Mouse (Mus musculus) lung, embryonic 16.5 days (tissue): ENCODE measurements around the gene Tnpo3. TPM values are rescaled to one million over a fixed set of nuclear protein-coding genes. Genes with fewer than 3 reads are reported as not detected.

Source experiments
- ATAC-seq: fragments of 200-750 bp; cut with Nextera tagmentation; 2 replicates; pipeline ENCODE4 v1.8.0; 2017; ENCODE audit warnings: low read depth, mild to moderate bottlenecking, moderate library complexity
- H3K27ac ChIP-seq: fragments of 300-500 bp; sonication (generic); 2 replicates; pipeline ENCODE4 v1.5.1; 2014; ENCODE audit warnings: mild to moderate bottlenecking, control low read depth, low read length
- H3K27me3 ChIP-seq: fragments of 300-500 bp; sonication (generic); 2 replicates; pipeline ENCODE4 v1.6.1; 2014; ENCODE audit warnings: low read depth, low read length, mixed read lengths; ENCODE audit not compliant: control insufficient read depth, insufficient read depth
- H3K36me3 ChIP-seq: fragments of 300-500 bp; sonication (generic); 2 replicates; pipeline ENCODE4 v1.6.1; 2014; ENCODE audit warnings: low read length; ENCODE audit not compliant: control insufficient read depth, insufficient read depth
- H3K4me1 ChIP-seq: fragments of 300-500 bp; sonication (generic); replicated peaks from 2 replicates; pipeline ENCODE4 v1.6.1; 2014; ENCODE audit warnings: low read length, mixed read lengths; ENCODE audit not compliant: control insufficient read depth, insufficient read depth
- H3K4me2 ChIP-seq: fragments of 300-500 bp; sonication (generic); 2 replicates; pipeline ENCODE4 v1.6.1; 2014; ENCODE audit warnings: low read depth, low read length, control low read depth
- H3K4me3 ChIP-seq: fragments of 300-500 bp; sonication (generic); 2 replicates; pipeline ENCODE4 v1.5.1; 2014; ENCODE audit warnings: mild to moderate bottlenecking, low read length, control low read depth
- H3K9ac ChIP-seq: fragments of 300-500 bp; sonication (generic); 2 replicates; pipeline ENCODE4 v1.6.1; 2014; ENCODE audit warnings: low read length, control low read depth
- H3K9me3 ChIP-seq: fragments of 300-500 bp; sonication (generic); 2 replicates; pipeline ENCODE4 v1.6.1; 2016; ENCODE audit warnings: low read length; ENCODE audit not compliant: control insufficient read depth
- WGBS: fragments of 180-500 bp; shearing (Covaris S2); extraction: QIAGEN DNeasy Blood & Tissue Kit; methylation state at CpG from one replicate; pipeline ENCODE4 v1.1.7; 2014; 5-methylcytosine and 5-hydroxymethylcytosine counted together
- polyA plus RNA-seq: library from polyadenylated mRNA; unstranded; fragments of >200 nt; fragmentation: Nextera tagmentation; extraction: Ambion mirVana; gene quantifications from 2 replicates; pipeline ENCODE4 v1.2.1, GENCODE M21; 2015

Gene Tnpo3
- polyA plus RNA-seq, 1 experiment from 2014 or later = 79.6 TPM

- H3K9me3 ChIP-seq = no peaks in the 10 kb centered on the region
- 88% methylated on average over 2 of the region's 2 CpGs for WGBS
These were observed 52.6 kb downstream of the Tnpo3 start for GRCm38 (mm10) chr6:29557112-29557511.

GRCm38 (mm10) chr6:29552526-29552925 is 57.2 kb downstream of the Tnpo3 start:
- H3K4me2 ChIP-seq = no peak overlapping the region
- no peak overlapping the region for H3K27ac ChIP-seq
- WGBS = 48% methylated on average over 2 of the region's 2 CpGs
- no peak for ATAC-seq
- H3K27me3 ChIP-seq = no peaks in the 10 kb centered on the region
- H3K9me3 ChIP-seq = no peaks in the 10 kb centered on the region
- H3K4me3 ChIP-seq = no peak overlapping the region
- H3K9ac ChIP-seq = no peak overlapping the region
- no peaks in the 10 kb centered on the region for H3K4me1 ChIP-seq
- H3K36me3 ChIP-seq = peaks cover 40% of the 10 kb centered on the region

More at GRCm38 (mm10) chr6:29557112-29557511, 52.6 kb downstream of the Tnpo3 start:
- Histone ChIP-seq H3K4me3 (no peak overlapping the region), H3K4me2 (no peak overlapping the region), H3K9ac (no peak overlapping the region), H3K27ac (no peak overlapping the region), H3K27me3 (no peaks in the 10 kb centered on the region), H3K36me3 (peaks cover 31% of the 10 kb centered on the region), H3K4me1 (no peaks in the 10 kb centered on the region)
- ATAC-seq = no peak

DNA sequence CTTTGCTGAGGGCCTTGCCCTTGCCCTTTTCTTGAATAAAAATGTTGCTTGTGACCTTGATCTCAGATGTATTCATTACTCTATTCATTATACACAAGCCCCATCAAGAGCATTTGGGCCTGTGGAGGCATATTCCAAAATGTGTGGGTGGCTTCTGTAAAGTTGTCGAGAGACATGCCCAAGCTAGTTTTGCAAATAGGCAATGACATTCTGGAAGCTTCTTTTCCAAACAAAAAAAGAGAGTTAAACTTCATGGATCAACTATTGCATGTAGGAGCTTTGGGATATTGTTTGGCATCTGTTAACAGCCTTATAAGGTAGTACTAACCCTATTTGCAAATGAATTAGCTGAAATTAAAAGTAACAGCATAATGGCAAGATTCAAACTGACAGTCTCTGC is 61.6 kb downstream of the Tnpo3 start:
- 89% methylated on average over 1 of the region's 1 CpGs for WGBS
- no peak for ATAC-seq
- H3K36me3 ChIP-seq = peaks cover 48% of the 10 kb centered on the region

GRCm38 (mm10) chr6:29547582-29547981 is 62.1 kb downstream of the Tnpo3 start:
- no peak overlapping the region for H3K4me2 ChIP-seq
- H3K9ac ChIP-seq = no peak overlapping the region
- H3K27ac ChIP-seq = no peak overlapping the region
- H3K9me3 ChIP-seq = no peaks in the 10 kb centered on the region
- no peaks in the 10 kb centered on the region for H3K27me3 ChIP-seq
- no peak for ATAC-seq
- H3K4me1 ChIP-seq = no peaks in the 10 kb centered on the region
- H3K4me3 ChIP-seq = no peak overlapping the region
- peaks cover 52% of the 10 kb centered on the region for H3K36me3 ChIP-seq

More for the DNA sequence above, 61.6 kb downstream of the Tnpo3 start:
- no peaks in the 10 kb centered on the region for H3K9me3 ChIP-seq
- H3K4me3 ChIP-seq = no peak overlapping the region
- no peak overlapping the region for H3K27ac ChIP-seq
- no peak overlapping the region for H3K9ac ChIP-seq
- no peaks in the 10 kb centered on the region for H3K4me1 ChIP-seq
- H3K27me3 ChIP-seq = no peaks in the 10 kb centered on the region
- no peak overlapping the region for H3K4me2 ChIP-seq

DNA sequence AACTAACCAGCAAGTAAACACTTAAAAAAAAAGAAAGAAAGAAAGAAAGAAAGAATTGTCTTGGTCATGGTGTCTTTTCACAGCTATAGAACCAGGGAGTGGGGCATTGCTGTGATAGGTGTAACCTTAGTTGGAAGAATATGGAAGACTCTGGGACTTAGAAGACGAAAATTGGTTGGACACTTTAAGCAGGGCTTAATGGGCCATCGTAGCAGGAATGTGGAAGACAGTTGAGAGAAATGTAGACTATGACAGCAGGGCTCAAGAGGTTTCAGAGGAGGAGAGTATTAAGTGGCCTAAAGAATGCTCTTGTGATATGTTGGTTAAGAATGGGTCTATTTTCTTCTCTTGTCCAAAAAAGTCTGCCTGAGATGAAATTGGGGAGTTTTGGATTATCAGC is 64.1 kb downstream of the Tnpo3 start:
- 88% methylated on average over 2 of the region's 2 CpGs for WGBS
- H3K4me1 ChIP-seq = no peaks in the 10 kb centered on the region
- peaks cover 49% of the 10 kb centered on the region for H3K36me3 ChIP-seq
- H3K4me3 ChIP-seq = no peak overlapping the region
- no peak overlapping the region for H3K27ac ChIP-seq
- no peak overlapping the region for H3K4me2 ChIP-seq
- no peak for ATAC-seq
- H3K27me3 ChIP-seq = no peaks in the 10 kb centered on the region
- H3K9me3 ChIP-seq = no peaks in the 10 kb centered on the region
- H3K9ac ChIP-seq = no peak overlapping the region

GRCm38 (mm10) chr6:29540956-29541355 is 68.7 kb downstream of the Tnpo3 start:
- Histone ChIP-seq H3K27me3 (no peaks in the 10 kb centered on the region), H3K9ac (no peak overlapping the region), H3K36me3 (peaks cover 33% of the 10 kb centered on the region), H3K27ac (no peak overlapping the region), H3K4me1 (no peaks in the 10 kb centered on the region), H3K4me3 (no peak overlapping the region), H3K4me2 (no peak overlapping the region), H3K9me3 (no peaks in the 10 kb centered on the region)
- 85% methylated on average over 1 of the region's 1 CpGs for WGBS
- ATAC-seq = no peak

- Histone ChIP-seq H3K9ac (no peak overlapping the region), H3K4me3 (no peak overlapping the region), H3K27ac (no peak overlapping the region), H3K4me1 (no peaks in the 10 kb centered on the region), H3K4me2 (no peak overlapping the region), H3K36me3 (peaks cover 26% of the 10 kb centered on the region), H3K9me3 (no peaks in the 10 kb centered on the region), H3K27me3 (no peaks in the 10 kb centered on the region)
- no peak for ATAC-seq
- 85% methylated on average over 6 of the region's 6 CpGs for WGBS
These were observed 69.5 kb downstream of the Tnpo3 start for GRCm38 (mm10) chr6:29540223-29540622.

DNA sequence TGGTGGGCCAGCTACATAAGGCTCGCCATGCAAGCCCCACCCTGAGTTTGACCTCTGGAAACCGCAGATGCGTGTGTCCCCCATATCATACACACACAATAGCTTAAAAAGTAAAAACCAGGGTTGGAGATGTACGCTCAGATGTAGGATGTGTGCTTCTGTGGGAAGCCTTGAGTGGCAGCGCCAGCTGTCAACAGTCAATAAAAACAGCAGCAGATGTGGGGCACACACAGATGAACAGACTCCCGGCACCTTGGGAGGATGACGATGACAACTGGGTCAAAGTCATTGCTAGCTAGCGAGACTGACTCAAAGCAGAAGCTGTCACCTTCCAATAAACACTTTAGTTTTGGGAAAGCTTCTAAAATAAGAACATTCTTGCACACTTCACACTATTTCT is 70.2 kb downstream of the Tnpo3 start:
- Histone ChIP-seq H3K27ac (no peak overlapping the region), H3K4me3 (no peak overlapping the region), H3K4me2 (no peak overlapping the region), H3K36me3 (peaks cover 20% of the 10 kb centered on the region; the same call in 1 of the 2 replicates), H3K4me1 (no peaks in the 10 kb centered on the region), H3K9ac (no peak overlapping the region), H3K9me3 (no peaks in the 10 kb centered on the region), H3K27me3 (no peaks in the 10 kb centered on the region)
- ATAC-seq = no peak
- WGBS = 81% methylated on average over 8 of the region's 8 CpGs

GRCm38 (mm10) chr6:29537221-29537620 is 72.5 kb downstream of the Tnpo3 start:
- 85% methylated on average over 3 of the region's 3 CpGs for WGBS
- no peak for ATAC-seq
- no peaks in the 10 kb centered on the region for H3K27me3 ChIP-seq
- no peak overlapping the region for H3K4me3 ChIP-seq
- no peak overlapping the region for H3K27ac ChIP-seq
- no peak overlapping the region for H3K4me2 ChIP-seq
- peaks cover 6% of the 10 kb centered on the region; the same call in 1 of the 2 replicates for H3K36me3 ChIP-seq
- H3K4me1 ChIP-seq = no peaks in the 10 kb centered on the region
- H3K9me3 ChIP-seq = no peaks in the 10 kb centered on the region
- H3K9ac ChIP-seq = no peak overlapping the region

DNA sequence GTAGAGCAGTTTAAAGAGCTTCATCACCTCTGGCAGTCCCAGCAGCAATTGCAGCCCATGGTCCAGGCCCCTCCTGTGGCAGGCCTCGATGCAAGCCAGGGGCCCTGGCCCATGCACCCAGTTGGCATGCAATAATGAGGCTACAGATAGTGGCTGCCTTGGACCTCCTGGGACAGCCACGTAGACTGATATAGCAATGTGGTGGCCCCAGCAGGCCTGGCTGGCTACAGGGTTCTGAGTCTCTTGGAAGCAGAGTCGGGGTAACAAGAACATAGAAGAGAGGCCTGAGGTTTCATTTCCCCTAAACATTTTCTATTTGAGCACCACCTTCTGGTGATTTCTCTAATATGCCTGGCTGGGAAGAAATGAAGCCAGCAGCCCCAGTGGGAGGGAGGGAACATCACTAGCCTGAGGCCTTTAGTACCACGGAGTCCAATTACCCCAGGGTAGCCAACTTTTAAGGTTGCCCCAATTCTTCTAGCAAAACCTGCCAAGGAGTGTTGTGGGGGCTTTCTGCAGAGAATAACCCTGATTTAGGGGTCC is 73.0 kb downstream of the Tnpo3 start:
- Histone ChIP-seq H3K27ac (no peak overlapping the region), H3K9me3 (no peaks in the 10 kb centered on the region), H3K9ac (no peak overlapping the region), H3K36me3 (peaks cover 2% of the 10 kb centered on the region; the same call in 1 of the 2 replicates), H3K27me3 (no peaks in the 10 kb centered on the region), H3K4me1 (no peaks in the 10 kb centered on the region), H3K4me2 (no peak overlapping the region), H3K4me3 (no peak overlapping the region)
- no peak for ATAC-seq
- 76% methylated on average over 4 of the region's 4 CpGs for WGBS
